Mouse (Mus musculus): ENCODE measurements around the gene Rsf1. TPM values are rescaled to one million over a fixed set of nuclear protein-coding genes. Genes with fewer than 3 reads are reported as not detected.

The Rsf1 gene
- 11.0 and 14.0 TPM in 2 replicates for total RNA-seq (2015; ENCODE audit: low replicate concordance)
- 21.8 and 27.5 TPM in 2 replicates for total RNA-seq (2017; ENCODE audit: low replicate concordance)

- ATAC-seq (replicated peaks; ENCODE audit: low FRiP score, poor library complexity, severe bottlenecking): peak; percentile 92
Measured at GRCm38 (mm10) chr7:97579067-97579975, at the start of gene Rsf1, which contains the start of gene Aamdc. Rsf1 (plus strand) TSS chr7:97579889. Aamdc (minus strand) TSS chr7:97579497.

GRCm38 (mm10) chr7:97535531-97535930 is 44.2 kb upstream of the Rsf1 start:
- ATAC-seq (replicated peaks; ENCODE audit: low FRiP score, poor library complexity, severe bottlenecking): no peak

- ATAC-seq (replicated peaks; ENCODE audit: low FRiP score, poor library complexity, severe bottlenecking): no peak
Measured at GRCm38 (mm10) chr7:97536571-97536970, 43.1 kb upstream of the Rsf1 start.

GRCm38 (mm10) chr7:97546462-97546861 is 33.2 kb upstream of the Rsf1 start:
- ATAC-seq (replicated peaks; ENCODE audit: low FRiP score, poor library complexity, severe bottlenecking): no peak

GRCm38 (mm10) chr7:97549301-97549700 is 30.4 kb upstream of the Rsf1 start:
- ATAC-seq (replicated peaks; ENCODE audit: low FRiP score, poor library complexity, severe bottlenecking): no peak

- no peak for ATAC-seq (replicated peaks; ENCODE audit: low FRiP score, poor library complexity, severe bottlenecking)
Measured at GRCm38 (mm10) chr7:97550673-97551072, 29.0 kb upstream of the Rsf1 start.

GRCm38 (mm10) chr7:97563576-97563975 is 16.1 kb upstream of the Rsf1 start:
- no peak for ATAC-seq (replicated peaks; ENCODE audit: low FRiP score, poor library complexity, severe bottlenecking)

- no peak for ATAC-seq (replicated peaks; ENCODE audit: low FRiP score, poor library complexity, severe bottlenecking)
Measured at GRCm38 (mm10) chr7:97569372-97569771, 10.3 kb upstream of the Rsf1 start.

- no peak for ATAC-seq (replicated peaks; ENCODE audit: low FRiP score, poor library complexity, severe bottlenecking)
Measured at GRCm38 (mm10) chr7:97570389-97570788, 9.3 kb upstream of the Rsf1 start.

- no peak for ATAC-seq (replicated peaks; ENCODE audit: low FRiP score, poor library complexity, severe bottlenecking)
Measured at GRCm38 (mm10) chr7:97578361-97579066, 1.2 kb upstream of the Rsf1 start.

GRCm38 (mm10) chr7:97579976-97580842 is 520 bp downstream of the Rsf1 start:
- peak; percentile 24 for ATAC-seq (replicated peaks; ENCODE audit: low FRiP score, poor library complexity, severe bottlenecking)

GRCm38 (mm10) chr7:97580843-97581214 is 1.1 kb downstream of the Rsf1 start:
- ATAC-seq (replicated peaks; ENCODE audit: low FRiP score, poor library complexity, severe bottlenecking): peak; percentile 62

GRCm38 (mm10) chr7:97588506-97588905 is 8.8 kb downstream of the Rsf1 start:
- ATAC-seq (replicated peaks; ENCODE audit: low FRiP score, poor library complexity, severe bottlenecking): no peak

- ATAC-seq (replicated peaks; ENCODE audit: low FRiP score, poor library complexity, severe bottlenecking): no peak
Measured at GRCm38 (mm10) chr7:97590488-97590887, 10.8 kb downstream of the Rsf1 start.

- ATAC-seq (replicated peaks; ENCODE audit: low FRiP score, poor library complexity, severe bottlenecking): no peak
Measured at GRCm38 (mm10) chr7:97591336-97591735, 11.6 kb downstream of the Rsf1 start.

- no peak for ATAC-seq (replicated peaks; ENCODE audit: low FRiP score, poor library complexity, severe bottlenecking)
Measured at GRCm38 (mm10) chr7:97592396-97592795, 12.7 kb downstream of the Rsf1 start.

- no peak for ATAC-seq (replicated peaks; ENCODE audit: low FRiP score, poor library complexity, severe bottlenecking)
Measured at GRCm38 (mm10) chr7:97593535-97593934, 13.8 kb downstream of the Rsf1 start.

- ATAC-seq (replicated peaks; ENCODE audit: low FRiP score, poor library complexity, severe bottlenecking): no peak
Measured at GRCm38 (mm10) chr7:97598548-97598947, 18.9 kb downstream of the Rsf1 start.

- no peak for ATAC-seq (replicated peaks; ENCODE audit: low FRiP score, poor library complexity, severe bottlenecking)
Measured at GRCm38 (mm10) chr7:97621346-97621745, 41.7 kb downstream of the Rsf1 start.

- ATAC-seq (replicated peaks; ENCODE audit: low FRiP score, poor library complexity, severe bottlenecking): no peak
Measured at GRCm38 (mm10) chr7:97622676-97623075, 43.0 kb downstream of the Rsf1 start.
